Mouse (Mus musculus): Measurements from ENCODE around the gene Ints14.

Gene Ints14

DNA sequence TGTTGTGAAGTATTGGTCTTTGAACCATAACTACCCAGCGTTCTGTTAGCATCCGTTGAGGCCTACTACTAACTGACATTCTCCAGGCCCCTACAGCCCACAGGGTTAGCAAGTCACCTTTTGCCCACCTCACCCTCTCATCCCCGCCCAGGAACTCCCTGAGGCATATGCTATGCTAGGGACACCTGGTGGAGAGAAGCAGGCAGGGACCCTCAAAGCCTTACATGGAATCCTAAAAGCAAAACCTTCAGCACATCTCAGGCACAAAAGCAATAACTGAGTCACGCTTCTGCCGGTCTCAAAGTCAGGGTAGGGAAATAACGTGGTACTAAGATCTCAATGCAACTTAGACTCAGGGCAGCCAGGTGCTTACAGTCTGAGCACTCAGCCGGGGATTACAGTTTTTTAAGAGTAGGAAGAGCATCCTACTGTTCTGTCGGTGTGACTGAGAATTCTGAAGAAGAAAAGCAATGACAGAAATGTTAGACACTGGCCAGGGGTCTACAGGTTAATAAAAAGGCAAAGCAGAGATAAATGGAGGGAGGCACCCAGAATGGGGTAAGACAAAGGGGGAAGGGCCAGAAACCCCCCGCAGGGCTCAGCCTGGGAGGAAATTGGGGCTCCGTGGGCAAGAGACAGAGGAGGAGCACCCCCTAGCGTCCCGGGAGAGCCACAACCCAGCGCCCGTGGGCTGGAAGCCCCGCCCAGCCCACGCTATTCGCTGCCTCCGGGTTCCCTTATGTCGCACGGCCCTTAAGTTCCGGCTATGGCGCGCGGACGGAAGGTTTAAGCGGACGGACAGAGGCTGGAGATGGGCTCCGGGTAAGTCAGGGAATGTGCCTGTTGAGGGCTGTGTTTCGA, at the start of gene Ints14:
Gene Ints14 (plus strand): TSS at position 789 of the 861 bp plus-strand sequence.
- peak; percentile 81 for DNase-seq (ENCODE audit: extremely low spot score, low read depth, low spot score)

- no peak for DNase-seq (ENCODE audit: extremely low spot score, low read depth, low spot score)
Measured at GRCm38 (mm10) chr9:64913406-64913805, 47.3 kb upstream of the Ints14 start.

GRCm38 (mm10) chr9:64913973-64914372, 46.7 kb upstream of the Ints14 start:
- no peak for DNase-seq (ENCODE audit: extremely low spot score, low read depth, low spot score)

GRCm38 (mm10) chr9:64914629-64915028, 46.1 kb upstream of the Ints14 start:
- DNase-seq (ENCODE audit: extremely low spot score, low read depth, low spot score), result no peak

DNA sequence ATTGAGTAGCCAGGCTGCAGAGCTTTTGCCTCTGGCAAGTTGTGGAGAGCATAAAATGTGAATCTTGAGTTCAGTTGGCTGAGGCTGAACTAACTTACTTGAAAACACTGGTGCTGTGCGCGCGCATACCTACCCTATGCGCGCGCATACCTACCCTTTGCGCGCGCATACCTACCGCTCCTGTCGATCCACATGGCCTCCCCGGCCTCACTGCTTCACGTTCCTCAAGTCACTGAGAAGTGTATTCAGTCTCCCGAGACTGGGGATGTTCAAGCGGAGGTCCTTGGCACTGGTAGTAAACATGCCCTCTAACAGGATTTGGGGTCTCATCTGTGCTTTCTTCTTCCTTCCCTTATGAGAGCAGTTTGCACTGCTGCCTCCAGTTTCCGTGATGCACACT, 42.1 kb upstream of the Ints14 start:
- DNase-seq (ENCODE audit: extremely low spot score, low read depth, low spot score), result peak; percentile 30

- no peak for DNase-seq (ENCODE audit: extremely low spot score, low read depth, low spot score)
Measured at GRCm38 (mm10) chr9:64925771-64926170, 34.9 kb upstream of the Ints14 start.

DNA sequence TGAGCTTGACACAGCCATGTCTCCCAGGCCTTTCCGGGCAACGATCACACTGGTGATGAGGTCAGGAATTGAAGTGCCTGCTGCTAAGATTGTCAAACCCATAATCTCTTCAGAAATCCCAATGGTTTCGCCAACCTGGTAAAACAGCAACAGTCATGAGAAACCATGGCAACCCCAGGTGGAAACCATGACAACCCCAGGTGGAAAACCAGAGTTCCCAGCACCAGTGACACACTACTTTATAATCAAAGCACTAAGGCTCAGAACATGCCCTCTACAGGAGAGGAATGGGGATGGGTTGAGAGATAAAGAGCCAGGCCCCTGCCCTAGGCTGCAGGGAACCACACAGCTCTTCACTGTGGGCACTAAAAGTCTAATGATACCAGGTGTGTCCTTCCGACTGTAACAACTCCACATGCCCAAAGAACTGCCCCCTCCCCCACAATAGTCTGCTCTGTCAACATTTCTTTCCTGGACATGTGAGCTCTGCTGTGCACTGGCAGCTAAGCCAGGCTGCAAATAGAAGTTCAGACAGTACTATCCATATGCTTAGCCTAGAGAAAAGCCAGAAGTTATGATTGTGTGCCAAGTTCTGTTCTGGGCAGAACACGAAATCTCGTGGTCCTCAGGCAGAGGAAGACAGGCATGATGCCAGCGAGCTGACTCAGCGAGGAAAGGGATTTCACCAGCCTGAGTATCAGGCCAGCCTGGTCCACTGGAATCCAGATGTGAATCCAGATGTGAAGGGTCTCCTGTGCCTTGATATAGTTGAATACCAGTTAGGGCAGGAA, 34.3 kb upstream of the Ints14 start:
- DNase-seq (ENCODE audit: extremely low spot score, low read depth, low spot score), result no peak

DNA sequence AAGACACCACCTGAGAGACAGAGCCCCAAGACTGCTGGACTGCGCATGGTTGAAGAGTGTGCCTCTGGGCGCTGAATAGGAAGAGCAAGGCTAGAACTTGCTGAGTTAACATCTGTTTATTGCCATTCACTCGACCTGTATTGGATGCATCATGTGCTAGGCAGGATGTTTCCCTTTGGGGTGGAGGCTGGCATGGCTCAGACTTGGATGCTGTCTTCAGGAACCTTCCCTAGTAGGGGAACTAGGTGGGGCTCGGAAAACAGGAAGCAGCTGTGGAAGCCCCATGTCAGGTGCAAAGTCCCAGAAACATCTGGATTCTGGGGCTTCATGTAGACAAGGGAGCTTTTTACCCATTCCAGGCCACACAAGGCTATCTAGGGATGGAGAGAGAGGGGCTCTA, 30.4 kb upstream of the Ints14 start:
- DNase-seq (ENCODE audit: extremely low spot score, low read depth, low spot score), result no peak

- no peak for DNase-seq (ENCODE audit: extremely low spot score, low read depth, low spot score)
Measured at GRCm38 (mm10) chr9:64931751-64932610, 28.7 kb upstream of the Ints14 start.

GRCm38 (mm10) chr9:64934015-64934754, 26.5 kb upstream of the Ints14 start:
- DNase-seq (ENCODE audit: extremely low spot score, low read depth, low spot score), result peak; percentile 18

- DNase-seq (ENCODE audit: extremely low spot score, low read depth, low spot score), result peak; percentile 58
Measured at GRCm38 (mm10) chr9:64936508-64936907, 24.2 kb upstream of the Ints14 start.

DNA sequence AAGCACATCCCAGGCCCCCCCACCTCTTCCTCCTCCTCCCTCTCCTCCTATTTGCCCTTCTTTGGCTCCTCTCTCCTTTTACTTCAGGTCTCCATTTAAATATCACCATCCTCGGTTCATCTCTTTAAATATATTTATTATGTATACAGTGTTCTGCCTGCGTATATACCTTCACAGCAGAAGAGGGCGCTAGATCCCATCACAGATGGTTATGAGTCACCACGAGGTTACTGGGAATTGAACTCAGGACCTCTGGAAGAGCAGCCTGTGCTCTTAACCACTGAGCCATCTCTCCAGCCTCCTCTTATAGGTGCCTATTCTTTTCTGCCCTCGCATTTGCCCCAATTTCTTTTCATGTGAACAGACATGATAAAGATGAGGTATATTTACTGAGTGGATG, 23.2 kb upstream of the Ints14 start:
- no peak for DNase-seq (ENCODE audit: extremely low spot score, low read depth, low spot score)

GRCm38 (mm10) chr9:64938535-64938934, 22.2 kb upstream of the Ints14 start:
- no peak for DNase-seq (ENCODE audit: extremely low spot score, low read depth, low spot score)

DNA sequence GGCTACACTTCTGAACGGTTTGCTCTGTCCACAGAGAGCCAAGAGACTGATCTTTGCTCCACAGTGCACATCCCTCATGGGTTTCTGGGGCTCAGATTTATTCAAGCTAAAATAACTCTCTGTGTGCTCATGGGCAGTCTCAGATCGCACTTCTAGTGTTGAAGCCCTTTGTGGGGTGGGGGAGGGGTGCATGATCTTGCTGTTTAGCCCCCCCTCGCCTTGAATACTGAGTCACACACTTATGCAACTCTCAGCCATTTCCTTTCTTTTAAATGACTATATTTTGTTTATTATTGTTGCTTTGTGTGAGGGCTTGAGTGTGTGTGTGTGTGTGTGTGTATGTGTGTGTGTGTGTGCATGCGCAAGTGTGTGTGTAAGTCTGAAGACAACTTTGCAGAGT, 21.4 kb upstream of the Ints14 start:
- no peak for DNase-seq (ENCODE audit: extremely low spot score, low read depth, low spot score)

- DNase-seq (ENCODE audit: extremely low spot score, low read depth, low spot score), result no peak
Measured at GRCm38 (mm10) chr9:64939790-64940189, 20.9 kb upstream of the Ints14 start.

- DNase-seq (ENCODE audit: extremely low spot score, low read depth, low spot score), result no peak
Measured at GRCm38 (mm10) chr9:64940731-64941346, 19.9 kb upstream of the Ints14 start.

- DNase-seq (ENCODE audit: extremely low spot score, low read depth, low spot score), result no peak
Measured at GRCm38 (mm10) chr9:64941650-64942049, 19.1 kb upstream of the Ints14 start.

DNA sequence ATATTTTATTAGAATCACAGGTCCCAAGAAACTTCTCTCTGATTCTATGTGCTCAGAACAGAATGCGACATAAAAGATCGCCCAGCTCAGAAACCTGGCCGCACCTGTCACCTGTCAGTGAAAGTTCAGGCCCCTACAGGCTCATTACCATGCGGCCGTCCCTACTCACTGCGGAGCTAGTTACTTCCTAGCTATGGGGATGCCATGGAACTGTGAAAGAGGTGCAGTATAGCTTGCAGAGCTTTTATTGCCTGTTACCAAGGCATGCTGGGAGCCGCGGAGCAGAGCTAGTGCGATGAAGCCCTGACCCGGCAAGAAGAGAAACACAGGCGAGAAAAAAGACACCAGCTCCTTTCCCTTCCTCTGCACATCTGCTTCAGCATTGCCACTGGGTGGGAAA, 16.7 kb upstream of the Ints14 start:
- DNase-seq (ENCODE audit: extremely low spot score, low read depth, low spot score), result no peak

- DNase-seq (ENCODE audit: extremely low spot score, low read depth, low spot score), result no peak
Measured at GRCm38 (mm10) chr9:64947483-64948095, 13.1 kb upstream of the Ints14 start.
